Mouse (Mus musculus) embryonic facial prominence, embryonic 10.5 days (tissue): ENCODE data around the gene Cacna1c. TPM values are rescaled to one million over a fixed set of nuclear protein-coding genes. Genes with fewer than 3 reads are reported as not detected.

ENCODE experiments used
- DNase-seq: peaks from one replicate; pipeline ENCODE4 v3.0.0-alpha.2; 2017; ENCODE audit warnings: low spot score
- H3K27ac ChIP-seq: fragments of 300-500 bp; sonication (generic); replicated peaks from 2 replicates; pipeline ENCODE4 v1.5.1; 2016; ENCODE audit warnings: mild to moderate bottlenecking
- H3K27me3 ChIP-seq: fragments of 300-500 bp; sonication (generic); replicated peaks from 2 replicates; pipeline ENCODE4 v1.6.1; 2016; ENCODE audit warnings: low read depth, mild to moderate bottlenecking; ENCODE audit not compliant: poor library complexity, severe bottlenecking
- H3K36me3 ChIP-seq: fragments of 300-500 bp; sonication (generic); replicated peaks from 2 replicates; pipeline ENCODE4 v1.6.1; 2016; ENCODE audit warnings: mild to moderate bottlenecking, moderate library complexity
- H3K4me1 ChIP-seq: fragments of 300-500 bp; sonication (generic); 2 replicates; pipeline ENCODE4 v1.6.1; 2016
- H3K4me3 ChIP-seq: fragments of 300-500 bp; sonication (generic); 2 replicates; pipeline ENCODE4 v1.5.1; 2016; ENCODE audit warnings: mild to moderate bottlenecking, moderate library complexity
- H3K9me3 ChIP-seq: fragments of 300-500 bp; sonication (generic); 2 replicates; pipeline ENCODE4 v1.6.1; 2016; ENCODE audit warnings: mild to moderate bottlenecking
- WGBS: fragments of 180-500 bp; shearing (Covaris S2); methylation state at CpG from one replicate; pipeline ENCODE4 v1.1.7; 2016; 5-methylcytosine and 5-hydroxymethylcytosine counted together
- polyA plus RNA-seq: library from polyadenylated mRNA; unstranded; fragments of >200 nt; fragmentation: Nextera tagmentation; extraction: Ambion mirVana; gene quantifications from 2 replicates; pipeline ENCODE4 v1.2.1, GENCODE M21; 2016

Cacna1c gene
- polyA plus RNA-seq, 1 experiment from 2014 or later: 4.9 TPM

DNA sequence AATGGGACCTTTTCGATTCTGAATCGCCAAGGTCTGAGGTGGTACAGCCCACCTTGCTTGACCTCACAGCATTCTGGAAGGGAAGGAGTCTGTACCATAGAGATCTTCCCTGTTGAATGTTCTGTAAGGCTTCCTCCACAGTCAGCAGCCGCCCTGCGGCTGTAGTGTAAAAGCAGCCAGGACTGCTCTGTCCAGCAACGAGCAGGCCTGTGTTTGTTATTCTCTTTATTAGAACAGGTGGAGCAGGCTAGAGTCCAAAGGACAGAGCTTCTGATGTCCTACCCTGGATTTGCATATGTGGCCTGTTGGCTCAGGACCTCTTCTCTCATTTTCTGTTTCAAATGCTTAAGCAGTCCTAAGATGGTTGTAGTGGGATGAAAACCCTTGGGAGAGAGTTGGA is 4.1 kb upstream of the Cacna1c start:
- WGBS: 77% methylated on average over 5 of the region's 5 CpGs
- H3K9me3 ChIP-seq: no peaks in the 10 kb centered on the region
- DNase-seq: no peak

DNA sequence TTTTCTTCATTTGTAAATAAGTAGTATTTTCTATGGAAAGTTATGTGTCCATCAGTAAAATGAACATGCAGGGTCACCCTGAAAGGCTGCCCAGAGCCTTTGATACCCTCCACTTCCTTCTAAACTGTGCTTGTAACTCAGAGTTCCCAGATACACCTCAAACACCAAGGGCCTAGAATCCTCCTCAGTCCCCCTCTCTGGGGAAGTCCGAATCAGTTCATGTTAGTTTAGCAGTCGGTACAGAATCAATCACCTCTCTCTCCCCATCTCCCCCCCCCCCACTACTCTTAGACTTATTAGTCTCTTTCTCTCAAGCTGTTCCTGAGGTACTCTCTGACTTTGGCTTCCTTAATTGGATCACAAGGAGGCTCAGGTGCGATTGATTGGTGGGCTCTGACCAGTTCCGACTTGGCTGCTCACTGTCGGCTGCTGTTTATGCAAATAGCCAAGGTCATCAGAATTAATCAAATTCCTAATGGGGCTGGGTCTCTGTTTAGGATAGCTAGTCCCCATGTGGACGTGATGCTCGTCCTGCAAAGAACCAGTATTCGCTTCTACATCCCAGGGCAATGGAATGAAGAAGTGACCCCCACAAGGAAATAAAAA is 3.2 kb upstream of the Cacna1c start:
- 41% methylated on average over 8 of the region's 8 CpGs for WGBS
- Histone ChIP-seq H3K27me3 (no peaks in the 10 kb centered on the region), H3K4me3 (no peak overlapping the region), H3K9me3 (no peaks in the 10 kb centered on the region), H3K4me1 (peaks cover 18% of the 10 kb centered on the region), H3K27ac (no peak overlapping the region), H3K36me3 (peaks cover 28% of the 10 kb centered on the region)
- no peak for DNase-seq

More for the DNA sequence above, 4.1 kb upstream of the Cacna1c start:
- no peaks in the 10 kb centered on the region for H3K27me3 ChIP-seq
- peaks cover 31% of the 10 kb centered on the region for H3K36me3 ChIP-seq
- H3K4me3 ChIP-seq: no peak overlapping the region
- H3K27ac ChIP-seq: no peak overlapping the region
- peaks cover 15% of the 10 kb centered on the region for H3K4me1 ChIP-seq

DNA sequence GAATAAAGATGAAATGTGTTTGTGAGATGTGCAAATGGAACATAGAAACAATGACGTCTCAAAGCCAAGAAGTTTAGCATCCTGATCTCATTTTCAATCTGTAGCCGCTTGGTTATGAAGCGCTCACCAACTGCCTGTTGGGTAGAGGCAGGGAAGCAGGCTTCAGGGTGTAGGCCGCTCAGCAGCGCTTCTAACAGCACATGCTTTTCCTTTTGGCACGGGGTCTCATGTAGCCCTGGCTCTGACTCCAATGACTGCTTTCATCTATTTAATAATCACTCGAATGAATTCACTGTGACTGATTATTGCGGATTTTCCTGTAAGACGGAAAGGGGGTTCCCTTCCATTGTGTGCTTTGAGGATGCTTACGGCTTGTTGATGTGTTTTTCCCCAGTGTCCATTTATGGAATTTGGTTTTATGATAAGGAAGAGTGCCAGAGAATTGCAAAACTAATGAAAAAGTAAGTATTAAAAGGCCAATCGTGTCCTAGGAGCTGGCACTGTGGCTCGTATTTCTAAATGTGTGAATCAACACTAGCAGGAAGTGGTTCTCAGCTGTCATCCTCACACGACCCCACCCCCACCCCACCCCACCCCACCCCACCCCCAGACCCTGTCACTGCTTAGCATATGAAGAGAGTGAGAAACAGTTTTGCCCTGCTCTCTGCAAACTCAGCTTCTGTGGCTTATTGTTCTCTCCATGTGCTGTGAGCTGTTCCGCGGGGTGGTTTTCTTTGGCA is 2.5 kb upstream of the Cacna1c start:
- Histone ChIP-seq H3K9me3 (no peaks in the 10 kb centered on the region), H3K27ac (no peak overlapping the region), H3K27me3 (no peaks in the 10 kb centered on the region), H3K4me1 (peaks cover 24% of the 10 kb centered on the region), H3K36me3 (peaks cover 31% of the 10 kb centered on the region), H3K4me3 (no peak overlapping the region)
- no peak for DNase-seq
- 50% methylated on average over 15 of the region's 15 CpGs for WGBS

DNA sequence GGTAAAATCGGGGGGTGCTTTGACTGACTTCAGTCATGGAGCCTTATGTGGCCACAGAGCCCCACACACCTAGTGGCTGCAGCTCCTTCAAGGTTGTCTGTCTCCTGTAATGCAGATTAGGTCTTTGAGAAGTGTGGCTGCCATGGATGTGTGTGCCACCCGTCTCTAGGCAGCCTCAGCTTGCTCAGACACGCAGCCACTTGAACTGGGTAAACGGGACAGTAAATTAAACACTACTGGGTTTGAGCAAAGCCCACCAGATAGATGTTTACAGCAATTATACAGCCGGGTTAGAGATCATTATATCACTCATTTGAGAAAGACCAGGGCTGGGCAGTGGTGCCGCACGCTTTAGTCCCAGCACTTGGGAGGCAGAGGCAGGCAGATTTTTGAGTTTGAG is 1.6 kb downstream of the Cacna1c start:
- H3K36me3 ChIP-seq: peaks cover 39% of the 10 kb centered on the region
- no peaks in the 10 kb centered on the region for H3K9me3 ChIP-seq
- no peak for DNase-seq
- H3K4me3 ChIP-seq: no peak overlapping the region
- 69% methylated on average over 7 of the region's 7 CpGs for WGBS
- H3K27ac ChIP-seq: no peak overlapping the region
- H3K4me1 ChIP-seq: peaks cover 27% of the 10 kb centered on the region
- no peaks in the 10 kb centered on the region for H3K27me3 ChIP-seq

DNA sequence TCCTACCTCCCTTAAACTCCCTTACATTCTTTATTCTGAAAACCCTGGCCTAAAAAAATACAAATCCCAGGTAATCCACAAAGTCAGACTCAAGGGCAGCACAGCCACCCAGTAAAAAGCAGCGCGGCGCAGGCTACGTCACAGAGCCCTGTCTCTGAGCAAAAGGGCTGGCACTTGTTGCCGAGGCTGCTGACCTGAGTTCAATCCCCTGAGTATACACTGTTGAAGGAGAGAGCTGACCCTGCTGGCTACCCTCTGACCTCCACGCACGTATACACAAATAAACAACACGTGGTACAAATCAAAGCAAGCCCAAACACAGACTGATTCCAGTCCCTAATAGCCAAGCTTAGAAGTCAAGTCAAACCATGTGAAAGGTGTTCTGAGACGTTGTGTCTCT is 2.1 kb downstream of the Cacna1c start:
- H3K27me3 ChIP-seq: no peaks in the 10 kb centered on the region
- peak; percentile 27 for DNase-seq
- H3K9me3 ChIP-seq: no peaks in the 10 kb centered on the region
- peaks cover 43% of the 10 kb centered on the region for H3K36me3 ChIP-seq
- 47% methylated on average over 9 of the region's 9 CpGs for WGBS
- peaks cover 23% of the 10 kb centered on the region for H3K4me1 ChIP-seq
- H3K27ac ChIP-seq: no peak overlapping the region; the same call in 1 of the 2 replicates
- no peak overlapping the region for H3K4me3 ChIP-seq

DNA sequence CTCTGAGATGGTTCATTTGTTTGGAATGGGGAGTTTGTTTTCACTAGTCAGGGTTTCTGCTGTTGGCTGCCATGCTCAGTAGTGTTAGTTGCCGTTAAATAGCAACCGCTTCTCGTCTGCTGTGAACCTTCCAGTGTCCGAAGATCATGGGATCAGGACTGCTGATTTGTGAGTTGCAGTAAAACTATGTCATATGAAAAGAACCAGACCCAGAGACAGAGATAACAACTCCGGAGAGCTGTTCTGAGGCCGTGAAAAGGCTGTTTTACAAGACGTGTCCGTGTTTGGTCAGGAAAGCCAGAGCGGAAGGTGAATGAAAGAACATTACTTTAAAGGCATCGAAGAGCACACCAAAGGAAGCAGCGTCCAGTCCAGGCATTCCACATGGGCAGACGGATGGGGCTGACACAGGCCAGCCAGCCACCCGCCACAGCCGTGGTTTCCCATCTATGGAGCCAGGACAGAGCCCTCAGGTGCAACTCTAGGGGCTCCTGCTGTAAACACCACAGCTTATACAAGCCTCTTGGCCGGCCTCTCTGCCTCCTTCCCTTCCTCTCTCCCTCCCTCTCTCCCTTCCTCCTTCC is 2.6 kb downstream of the Cacna1c start:
- 79% methylated on average over 15 of the region's 15 CpGs for WGBS
- Histone ChIP-seq H3K27ac (no peak overlapping the region), H3K27me3 (no peaks in the 10 kb centered on the region), H3K9me3 (no peaks in the 10 kb centered on the region), H3K36me3 (peaks cover 43% of the 10 kb centered on the region), H3K4me1 (peaks cover 18% of the 10 kb centered on the region), H3K4me3 (no peak overlapping the region)
- DNase-seq: no peak

DNA sequence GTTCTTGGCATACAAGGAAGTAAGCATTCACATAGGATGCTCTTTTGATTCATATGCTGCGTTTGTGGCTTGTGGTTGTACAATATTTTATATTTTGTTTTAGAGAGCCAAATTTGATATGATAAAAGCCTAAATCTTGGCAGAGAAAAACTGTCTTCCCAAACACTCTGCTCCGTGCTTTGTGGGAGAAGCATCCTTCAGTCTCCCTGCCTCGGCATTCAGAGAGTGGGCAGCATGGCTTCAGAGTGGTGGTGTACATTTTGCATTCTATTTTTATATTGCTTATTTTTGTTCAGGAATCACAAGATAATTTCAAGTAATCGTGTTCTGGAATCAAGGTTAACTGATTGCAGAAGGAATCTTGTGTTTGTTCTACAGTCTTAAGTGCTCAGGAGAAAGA is 4.7 kb downstream of the Cacna1c start:
- no peak for DNase-seq
- 90% methylated on average over 4 of the region's 4 CpGs for WGBS
- H3K36me3 ChIP-seq: peaks cover 47% of the 10 kb centered on the region
- peaks cover 14% of the 10 kb centered on the region for H3K4me1 ChIP-seq
- no peaks in the 10 kb centered on the region for H3K27me3 ChIP-seq
- H3K4me3 ChIP-seq: no peak overlapping the region
- no peaks in the 10 kb centered on the region for H3K9me3 ChIP-seq
- H3K27ac ChIP-seq: no peak overlapping the region

DNA sequence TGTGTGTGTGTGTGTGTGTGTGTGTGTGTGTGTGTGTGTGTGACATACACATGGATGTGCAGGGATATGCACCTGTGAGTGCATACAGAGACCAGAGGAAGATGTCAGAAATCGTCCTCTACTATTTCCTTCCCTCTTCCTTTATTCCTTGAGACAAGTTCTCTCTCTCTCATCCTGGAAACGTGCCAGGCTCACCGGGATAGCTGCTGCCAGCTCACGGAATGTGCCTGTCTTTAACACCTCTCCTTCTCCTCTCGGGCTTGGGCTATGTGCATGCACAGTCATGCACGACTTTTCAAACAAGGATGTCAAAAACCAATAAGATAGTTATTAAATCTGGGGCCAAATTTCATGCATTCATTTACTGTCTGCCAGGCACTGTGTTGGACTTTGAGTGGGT is 8.6 kb downstream of the Cacna1c start:
- H3K4me3 ChIP-seq: no peak overlapping the region
- no peak for DNase-seq
- peaks cover 38% of the 10 kb centered on the region for H3K36me3 ChIP-seq
- 88% methylated on average over 6 of the region's 6 CpGs for WGBS
- no peaks in the 10 kb centered on the region for H3K9me3 ChIP-seq
- H3K4me1 ChIP-seq: no peaks in the 10 kb centered on the region
- H3K27ac ChIP-seq: no peak overlapping the region
- H3K27me3 ChIP-seq: no peaks in the 10 kb centered on the region

DNA sequence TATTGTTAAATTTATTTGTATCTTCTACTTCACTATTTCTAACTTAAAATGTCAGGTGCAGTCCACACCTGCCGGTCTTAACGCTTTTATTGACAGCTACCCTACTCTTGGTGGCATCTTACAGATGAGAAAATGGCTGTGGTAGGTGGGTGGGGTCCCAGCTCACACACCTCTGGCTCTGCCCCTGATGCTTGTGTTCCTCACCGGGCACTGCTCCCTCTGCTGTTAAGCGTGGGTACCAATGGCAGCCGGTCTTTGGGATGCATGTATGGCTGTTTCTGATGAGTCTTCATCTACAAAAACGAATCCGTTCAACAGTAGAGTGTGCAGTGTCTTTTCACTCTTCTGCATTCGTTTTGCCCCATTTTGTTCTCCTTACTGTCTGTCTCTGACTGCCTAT is 9.6 kb downstream of the Cacna1c start:
- H3K27me3 ChIP-seq: no peaks in the 10 kb centered on the region
- DNase-seq: peak; percentile 20
- no peaks in the 10 kb centered on the region for H3K9me3 ChIP-seq
- peaks cover 32% of the 10 kb centered on the region for H3K36me3 ChIP-seq
- H3K4me3 ChIP-seq: no peak overlapping the region
- H3K4me1 ChIP-seq: no peaks in the 10 kb centered on the region
- 59% methylated on average over 8 of the region's 8 CpGs for WGBS
- no peak overlapping the region for H3K27ac ChIP-seq

DNA sequence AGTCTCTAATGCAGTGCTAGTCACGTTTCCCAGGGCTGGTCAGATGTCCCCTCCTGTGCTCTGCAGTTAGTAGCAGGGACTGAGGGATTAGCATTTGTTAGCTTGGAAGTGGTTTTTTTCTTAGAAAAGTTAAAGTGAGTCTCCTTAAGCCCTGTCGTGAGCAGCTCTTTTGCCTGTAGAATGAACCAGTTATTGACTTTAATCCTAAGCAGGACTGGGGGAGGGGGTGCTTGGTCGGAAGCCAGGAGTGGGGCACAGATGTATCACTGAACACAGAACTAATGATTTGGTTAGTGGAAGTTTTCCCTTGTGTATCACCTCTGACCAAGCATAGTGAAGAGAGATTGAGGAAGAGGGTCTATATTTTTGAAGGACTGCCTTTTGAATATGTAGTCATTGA is 12.4 kb downstream of the Cacna1c start:
- H3K4me3 ChIP-seq: no peak overlapping the region
- H3K4me1 ChIP-seq: no peaks in the 10 kb centered on the region
- H3K27me3 ChIP-seq: no peaks in the 10 kb centered on the region
- peaks cover 12% of the 10 kb centered on the region for H3K36me3 ChIP-seq
- H3K9me3 ChIP-seq: no peaks in the 10 kb centered on the region
- 60% methylated on average over 3 of the region's 3 CpGs for WGBS
- no peak for DNase-seq
- H3K27ac ChIP-seq: no peak overlapping the region

DNA sequence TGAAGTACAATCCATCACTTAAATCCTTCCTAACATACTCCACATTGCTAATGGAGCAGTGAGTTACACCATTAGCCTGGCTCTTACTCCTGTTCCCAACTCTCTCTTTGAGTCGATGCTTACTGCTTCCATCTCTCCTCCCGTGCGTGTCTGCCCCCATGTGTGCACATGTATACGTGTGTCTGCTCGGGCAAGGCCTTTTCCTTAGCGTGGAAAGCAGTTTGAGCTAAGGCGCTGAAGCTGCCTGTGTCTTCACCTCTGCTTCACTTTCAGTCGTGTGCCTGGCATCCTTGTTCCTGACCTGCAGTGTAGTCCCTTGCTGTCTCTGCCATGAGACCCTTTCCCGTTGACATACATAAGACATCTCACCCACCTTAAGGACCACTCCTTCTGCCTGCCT is 14.0 kb downstream of the Cacna1c start:
- peaks cover 9% of the 10 kb centered on the region for H3K36me3 ChIP-seq
- H3K27ac ChIP-seq: no peak overlapping the region
- H3K4me3 ChIP-seq: no peak overlapping the region
- 88% methylated on average over 9 of the region's 9 CpGs for WGBS
- no peaks in the 10 kb centered on the region for H3K4me1 ChIP-seq
- no peaks in the 10 kb centered on the region for H3K27me3 ChIP-seq
- no peaks in the 10 kb centered on the region for H3K9me3 ChIP-seq
- no peak for DNase-seq

DNA sequence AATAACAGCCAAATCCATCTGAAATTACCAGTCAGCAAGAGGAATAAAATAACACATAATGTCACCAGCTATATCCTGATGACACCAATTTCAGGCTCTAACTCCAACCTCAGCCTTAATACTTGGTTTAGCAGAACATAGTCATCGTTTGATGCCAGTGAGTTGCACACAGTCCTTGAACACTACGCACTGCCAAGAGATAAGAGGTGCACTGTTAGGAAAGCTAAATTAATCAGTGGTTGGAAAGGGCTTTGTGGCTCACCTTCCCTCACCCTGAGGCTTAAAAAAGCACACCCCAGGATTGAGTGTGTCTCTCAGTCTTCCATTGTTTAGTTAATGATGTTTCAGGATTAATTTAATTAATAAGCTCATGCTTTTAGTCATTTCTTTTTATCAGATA is 16.0 kb downstream of the Cacna1c start:
- H3K27me3 ChIP-seq: no peaks in the 10 kb centered on the region
- H3K4me1 ChIP-seq: peaks cover 19% of the 10 kb centered on the region
- peaks cover 9% of the 10 kb centered on the region for H3K36me3 ChIP-seq
- DNase-seq: no peak
- H3K4me3 ChIP-seq: no peak overlapping the region
- 94% methylated on average over 2 of the region's 2 CpGs for WGBS
- no peak overlapping the region for H3K27ac ChIP-seq
- no peaks in the 10 kb centered on the region for H3K9me3 ChIP-seq

DNA sequence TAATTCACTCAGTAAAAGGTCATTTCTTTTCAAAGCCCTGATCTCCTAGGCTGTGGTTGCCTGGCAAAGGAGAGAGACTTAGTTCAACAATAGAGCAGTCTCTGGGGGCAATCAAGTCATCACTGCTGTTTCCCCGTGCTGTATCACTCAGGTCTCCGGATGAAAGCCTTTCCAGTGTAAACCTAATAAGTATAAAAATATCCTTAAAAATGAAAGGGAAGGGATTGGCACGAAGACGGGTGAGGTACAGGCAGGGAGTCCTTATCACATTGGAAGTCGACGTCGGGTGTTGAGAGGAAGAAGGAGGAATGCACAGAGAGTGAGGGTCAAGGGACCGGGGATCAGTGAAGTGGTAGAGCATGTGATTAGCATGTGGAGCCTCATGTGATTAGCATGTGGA is 19.1 kb downstream of the Cacna1c start:
- Histone ChIP-seq H3K36me3 (no peaks in the 10 kb centered on the region), H3K9me3 (no peaks in the 10 kb centered on the region), H3K4me1 (peaks cover 24% of the 10 kb centered on the region), H3K27ac (no peak overlapping the region), H3K27me3 (no peaks in the 10 kb centered on the region), H3K4me3 (no peak overlapping the region)
- DNase-seq: no peak
- WGBS: 75% methylated on average over 8 of the region's 8 CpGs
